Mouse (Mus musculus) urinary bladder, postnatal 25 days (tissue): ENCODE data around the gene Plch1.

Source experiments
- DNase-seq: peaks from one replicate; pipeline ENCODE4 v3.0.0; 2022; ENCODE audit warnings: low spot score

Gene Plch1

DNA sequence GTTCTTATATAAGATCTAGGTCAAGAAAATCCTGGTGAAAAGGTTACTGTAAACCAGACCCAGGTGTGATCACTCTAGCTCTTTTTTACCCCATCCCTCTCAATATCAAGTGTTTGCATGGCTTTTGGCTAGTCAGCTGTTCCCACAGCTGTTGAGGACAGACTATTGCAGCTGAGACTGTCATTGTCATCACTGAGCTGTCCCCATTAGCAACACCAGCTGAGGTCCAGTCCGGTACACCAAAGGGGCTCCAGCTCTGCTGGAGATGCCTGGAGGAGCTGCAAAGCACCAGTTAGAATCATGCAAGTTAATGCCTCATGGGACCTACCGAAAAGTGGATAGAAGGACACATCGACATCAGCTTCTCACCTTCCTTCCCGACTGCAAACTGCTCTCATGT lies 206.5 kb downstream of the Plch1 start:
- DNase-seq: no peak

DNA sequence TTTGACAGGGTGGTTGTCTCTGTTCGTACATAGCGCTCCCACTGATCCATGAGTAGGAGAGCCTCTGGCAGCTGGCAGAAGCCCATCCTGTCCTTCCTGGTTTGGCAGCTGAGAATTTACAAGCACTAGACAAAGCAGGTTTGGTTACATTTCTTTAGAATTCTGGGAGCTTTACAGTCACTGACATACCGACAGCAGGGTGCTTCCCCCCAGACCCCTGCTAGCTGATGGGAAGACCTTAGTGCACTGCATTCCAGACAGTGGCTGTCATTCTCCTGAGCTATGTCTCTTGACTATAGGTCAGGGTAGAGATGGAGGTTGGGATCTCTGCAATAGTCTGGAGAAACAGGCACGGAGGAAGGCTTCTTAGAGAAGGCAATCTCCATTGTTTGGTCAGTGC lies 230.5 kb downstream of the Plch1 start:
- no peak for DNase-seq

DNA sequence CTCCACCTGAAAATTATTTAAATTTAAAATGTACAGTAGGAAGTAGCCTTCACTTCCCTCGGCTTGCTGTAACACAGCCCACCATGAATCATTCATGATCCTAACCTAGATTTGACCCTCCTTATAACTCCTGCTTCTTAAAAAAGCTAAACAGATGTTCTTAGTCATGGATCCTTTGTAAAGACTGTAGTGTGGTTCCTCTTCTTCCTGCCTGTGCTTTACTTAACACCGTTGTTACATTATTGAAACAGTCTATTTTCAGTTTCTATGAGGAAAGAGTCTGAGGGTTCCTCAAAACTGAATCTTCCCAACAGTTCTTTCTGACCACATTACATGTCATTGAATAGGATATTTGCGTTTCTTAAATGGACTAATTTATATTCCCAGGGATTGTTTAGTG lies 234.0 kb downstream of the Plch1 start:
- no peak for DNase-seq

DNA sequence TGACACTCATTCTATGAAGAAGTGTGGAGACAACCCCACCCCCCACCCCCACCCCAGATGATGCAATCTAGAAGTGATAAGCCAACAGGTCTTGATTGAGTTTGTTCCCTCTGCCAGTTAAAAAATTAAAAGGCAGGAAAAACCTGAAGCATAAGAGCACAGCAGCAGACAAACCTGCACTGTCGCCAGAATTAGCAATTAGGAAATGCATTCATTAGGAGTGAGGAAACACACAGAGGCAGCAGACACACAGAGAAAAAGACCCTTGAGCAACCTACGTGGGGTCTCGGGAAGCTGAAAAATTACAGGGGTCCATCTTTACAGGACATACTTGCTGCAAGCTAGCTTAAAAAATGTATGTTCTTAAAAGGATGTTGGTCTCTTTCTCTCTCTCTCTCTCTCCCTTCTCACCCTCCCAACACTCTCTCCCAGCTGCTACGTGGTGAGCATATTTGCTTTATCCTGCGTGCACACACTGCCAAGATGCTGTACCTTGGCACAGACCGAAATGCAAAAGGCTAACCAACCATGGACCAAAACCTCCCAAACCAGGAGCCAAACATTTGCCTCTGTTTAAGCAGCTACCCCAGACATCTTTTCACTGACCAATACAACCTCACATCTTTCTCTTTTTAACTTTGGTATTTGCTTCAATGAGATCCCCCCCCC lies 234.6 kb downstream of the Plch1 start:
- DNase-seq: no peak
